Mouse (Mus musculus): ENCODE results near the gene Angptl2. TPM values are rescaled to one million over a fixed set of nuclear protein-coding genes. Genes with fewer than 3 reads are reported as not detected.

The Angptl2 gene
- polyA plus RNA-seq, 1 experiment from 2014 or later: 14.1 TPM

GRCm38 (mm10) chr2:33253572-33254190 lies 37.8 kb downstream of the Angptl2 start:
- Histone ChIP-seq H3K4me2 (replicated peaks) (no peak overlapping the region), H3K27me3 (ENCODE audit: control insufficient read depth, insufficient read depth, low read length) (no peaks in the 10 kb centered on the region), H3K4me1 (replicated peaks; ENCODE audit: control insufficient read depth, insufficient read depth, low read length) (peaks cover 4% of the 10 kb centered on the region; the same call in 1 of the 2 replicates), H3K9me3 (ENCODE audit: control insufficient read depth, low read length) (no peaks in the 10 kb centered on the region), H3K9ac (no peak overlapping the region), H3K36me3 (replicated peaks; ENCODE audit: control insufficient read depth, insufficient read depth) (peaks cover 10% of the 10 kb centered on the region), H3K4me3 (replicated peaks; ENCODE audit: low read length) (no peak overlapping the region), H3K27ac (no peak overlapping the region)
- ATAC-seq (ENCODE audit: low FRiP score): no peak
- no peak for DNase-seq (ENCODE audit: low spot score)
- 64% methylated on average over 4 of the region's 4 CpGs for WGBS

- no peak overlapping the region for H3K27ac ChIP-seq
- no peaks in the 10 kb centered on the region for H3K27me3 ChIP-seq (ENCODE audit: control insufficient read depth, insufficient read depth, low read length)
- peaks cover 4% of the 10 kb centered on the region; the same call in 1 of the 2 replicates for H3K4me1 ChIP-seq (replicated peaks; ENCODE audit: control insufficient read depth, insufficient read depth, low read length)
- H3K9me3 ChIP-seq (ENCODE audit: control insufficient read depth, low read length): no peaks in the 10 kb centered on the region
- 83% methylated on average over 9 of the region's 9 CpGs for WGBS
- peaks cover 13% of the 10 kb centered on the region for H3K36me3 ChIP-seq (replicated peaks; ENCODE audit: control insufficient read depth, insufficient read depth)
- H3K4me3 ChIP-seq (replicated peaks; ENCODE audit: low read length): no peak overlapping the region
- ATAC-seq (ENCODE audit: low FRiP score): no peak
- no peak for DNase-seq (ENCODE audit: low spot score)
- H3K9ac ChIP-seq: no peak overlapping the region
- no peak overlapping the region for H3K4me2 ChIP-seq (replicated peaks)
These were observed 38.6 kb downstream of the Angptl2 start for GRCm38 (mm10) chr2:33254318-33254985.

GRCm38 (mm10) chr2:33256769-33257537 lies 41.1 kb downstream of the Angptl2 start:
- ATAC-seq (ENCODE audit: low FRiP score) (no peak), DNase-seq (ENCODE audit: low spot score) (no peak)
- H3K9ac ChIP-seq: no peak overlapping the region
- no peak overlapping the region for H3K4me3 ChIP-seq (replicated peaks; ENCODE audit: low read length)
- peaks cover 20% of the 10 kb centered on the region for H3K36me3 ChIP-seq (replicated peaks; ENCODE audit: control insufficient read depth, insufficient read depth)
- WGBS: 96% methylated on average over 3 of the region's 3 CpGs
- no peaks in the 10 kb centered on the region for H3K9me3 ChIP-seq (ENCODE audit: control insufficient read depth, low read length)
- peaks cover 4% of the 10 kb centered on the region; the same call in 1 of the 2 replicates for H3K4me1 ChIP-seq (replicated peaks; ENCODE audit: control insufficient read depth, insufficient read depth, low read length)
- no peak overlapping the region for H3K4me2 ChIP-seq (replicated peaks)
- H3K27ac ChIP-seq: no peak overlapping the region
- H3K27me3 ChIP-seq (ENCODE audit: control insufficient read depth, insufficient read depth, low read length): no peaks in the 10 kb centered on the region

- peaks cover 18% of the 10 kb centered on the region for H3K36me3 ChIP-seq (replicated peaks; ENCODE audit: control insufficient read depth, insufficient read depth)
- DNase-seq (ENCODE audit: low spot score) (no peak), ATAC-seq (ENCODE audit: low FRiP score) (no peak)
- 79% methylated on average over 8 of the region's 8 CpGs for WGBS
- H3K4me3 ChIP-seq (replicated peaks; ENCODE audit: low read length): no peak overlapping the region
- no peak overlapping the region for H3K4me2 ChIP-seq (replicated peaks)
- no peaks in the 10 kb centered on the region for H3K9me3 ChIP-seq (ENCODE audit: control insufficient read depth, low read length)
- H3K27ac ChIP-seq: no peak overlapping the region
- H3K9ac ChIP-seq: no peak overlapping the region
- no peaks in the 10 kb centered on the region for H3K27me3 ChIP-seq (ENCODE audit: control insufficient read depth, insufficient read depth, low read length)
- H3K4me1 ChIP-seq (replicated peaks; ENCODE audit: control insufficient read depth, insufficient read depth, low read length): no peaks in the 10 kb centered on the region
These were observed 44.9 kb downstream of the Angptl2 start for GRCm38 (mm10) chr2:33260772-33261171.

- Histone ChIP-seq H3K27me3 (ENCODE audit: control insufficient read depth, insufficient read depth, low read length) (no peaks in the 10 kb centered on the region), H3K36me3 (replicated peaks; ENCODE audit: control insufficient read depth, insufficient read depth) (peaks cover 14% of the 10 kb centered on the region), H3K9me3 (ENCODE audit: control insufficient read depth, low read length) (no peaks in the 10 kb centered on the region), H3K27ac (no peak overlapping the region), H3K4me1 (replicated peaks; ENCODE audit: control insufficient read depth, insufficient read depth, low read length) (no peaks in the 10 kb centered on the region), H3K4me3 (replicated peaks; ENCODE audit: low read length) (no peak overlapping the region), H3K4me2 (replicated peaks) (no peak overlapping the region), H3K9ac (no peak overlapping the region)
- 93% methylated on average over 3 of the region's 3 CpGs for WGBS
- DNase-seq (ENCODE audit: low spot score) (no peak), ATAC-seq (ENCODE audit: low FRiP score) (no peak)
These were observed 45.6 kb downstream of the Angptl2 start for GRCm38 (mm10) chr2:33261475-33261874.

- DNase-seq (ENCODE audit: low spot score): no peak
- 73% methylated on average over 3 of the region's 3 CpGs for WGBS
- Histone ChIP-seq H3K4me1 (replicated peaks; ENCODE audit: control insufficient read depth, insufficient read depth, low read length) (no peaks in the 10 kb centered on the region), H3K9me3 (ENCODE audit: control insufficient read depth, low read length) (no peaks in the 10 kb centered on the region), H3K36me3 (replicated peaks; ENCODE audit: control insufficient read depth, insufficient read depth) (0 out of 2 replicates have a peak, but pooled peaks cover 7% of the 10 kb centered on the region), H3K4me3 (replicated peaks; ENCODE audit: low read length) (no peak overlapping the region), H3K27ac (no peak overlapping the region), H3K27me3 (ENCODE audit: control insufficient read depth, insufficient read depth, low read length) (no peaks in the 10 kb centered on the region), H3K4me2 (replicated peaks) (no peak overlapping the region), H3K9ac (no peak overlapping the region)
- no peak for ATAC-seq (ENCODE audit: low FRiP score)
These were observed 49.9 kb downstream of the Angptl2 start for GRCm38 (mm10) chr2:33265793-33266192.

GRCm38 (mm10) chr2:33267075-33267474 lies 51.2 kb downstream of the Angptl2 start:
- H3K9ac ChIP-seq: no peak overlapping the region
- H3K4me3 ChIP-seq (replicated peaks; ENCODE audit: low read length): no peak overlapping the region
- no peaks in the 10 kb centered on the region for H3K9me3 ChIP-seq (ENCODE audit: control insufficient read depth, low read length)
- DNase-seq (ENCODE audit: low spot score): no peak
- H3K36me3 ChIP-seq (replicated peaks; ENCODE audit: control insufficient read depth, insufficient read depth): 0 out of 2 replicates have a peak, but pooled peaks cover 15% of the 10 kb centered on the region
- H3K4me1 ChIP-seq (replicated peaks; ENCODE audit: control insufficient read depth, insufficient read depth, low read length): 0 out of 2 replicates have a peak, but pooled peaks cover 3% of the 10 kb centered on the region
- ATAC-seq (ENCODE audit: low FRiP score): no peak
- WGBS: 62% methylated on average over 1 of the region's 1 CpGs
- no peaks in the 10 kb centered on the region for H3K27me3 ChIP-seq (ENCODE audit: control insufficient read depth, insufficient read depth, low read length)
- peak overlapping the region; percentile 20; the same call in 1 of the 2 replicates for H3K27ac ChIP-seq
- H3K4me2 ChIP-seq (replicated peaks): no peak overlapping the region

- WGBS: 77% methylated on average over 6 of the region's 6 CpGs
- H3K4me3 ChIP-seq (replicated peaks; ENCODE audit: low read length): no peak overlapping the region
- H3K4me2 ChIP-seq (replicated peaks): no peak overlapping the region
- H3K27ac ChIP-seq: no peak overlapping the region
- H3K27me3 ChIP-seq (ENCODE audit: control insufficient read depth, insufficient read depth, low read length): no peaks in the 10 kb centered on the region
- H3K36me3 ChIP-seq (replicated peaks; ENCODE audit: control insufficient read depth, insufficient read depth): peaks cover 28% of the 10 kb centered on the region
- no peak for DNase-seq (ENCODE audit: low spot score)
- no peak for ATAC-seq (ENCODE audit: low FRiP score)
- H3K9ac ChIP-seq: no peak overlapping the region
- no peaks in the 10 kb centered on the region for H3K9me3 ChIP-seq (ENCODE audit: control insufficient read depth, low read length)
- 0 out of 2 replicates have a peak, but pooled peaks cover 3% of the 10 kb centered on the region for H3K4me1 ChIP-seq (replicated peaks; ENCODE audit: control insufficient read depth, insufficient read depth, low read length)
These were observed 52.7 kb downstream of the Angptl2 start for GRCm38 (mm10) chr2:33268384-33269131.

GRCm38 (mm10) chr2:33269132-33269493 lies 53.2 kb downstream of the Angptl2 start:
- H3K9ac ChIP-seq: no peak overlapping the region
- H3K9me3 ChIP-seq (ENCODE audit: control insufficient read depth, low read length): no peaks in the 10 kb centered on the region
- H3K36me3 ChIP-seq (replicated peaks; ENCODE audit: control insufficient read depth, insufficient read depth): peaks cover 28% of the 10 kb centered on the region
- no peaks in the 10 kb centered on the region for H3K27me3 ChIP-seq (ENCODE audit: control insufficient read depth, insufficient read depth, low read length)
- H3K4me2 ChIP-seq (replicated peaks): no peak overlapping the region
- no peak overlapping the region for H3K4me3 ChIP-seq (replicated peaks; ENCODE audit: low read length)
- no peak for DNase-seq (ENCODE audit: low spot score)
- H3K27ac ChIP-seq: no peak overlapping the region
- ATAC-seq (ENCODE audit: low FRiP score): no peak
- H3K4me1 ChIP-seq (replicated peaks; ENCODE audit: control insufficient read depth, insufficient read depth, low read length): 0 out of 2 replicates have a peak, but pooled peaks cover 3% of the 10 kb centered on the region
- WGBS: 88% methylated on average over 2 of the region's 2 CpGs

Measured in hindbrain, embryonic 14.5 days (tissue).